Mouse (Mus musculus): ENCODE results near the gene 1700029H14Rik. TPM values are rescaled to one million over a fixed set of nuclear protein-coding genes. Genes with fewer than 3 reads are reported as not detected.

Gene 1700029H14Rik
- total RNA-seq, 2 experiments from 2014 or later = not detected

DNA sequence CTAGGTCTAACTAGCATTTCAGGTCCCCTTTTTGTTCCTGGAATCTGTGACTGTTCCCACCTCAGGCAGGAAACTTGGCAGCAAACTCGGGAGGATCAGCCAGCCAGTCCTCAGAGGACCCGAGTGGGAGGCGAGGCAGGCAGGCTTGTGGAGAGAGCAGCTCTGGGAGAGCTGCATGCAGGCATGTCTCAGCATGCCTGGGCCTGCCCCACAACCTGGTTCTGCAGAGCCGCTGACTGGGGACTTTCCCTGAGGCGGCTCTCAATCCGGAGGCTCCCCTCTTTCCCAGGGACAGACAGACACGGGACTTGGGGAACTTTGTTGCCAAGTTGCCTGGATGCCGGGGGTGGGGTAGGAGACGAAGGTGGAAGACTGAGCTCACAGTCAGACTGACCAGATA, 13.4 kb downstream of the 1700029H14Rik start:
- DNase-seq = peak; percentile 75
- intact Hi-C loops (cut with DNase I; ENCODE audit: low total_unique reads) = no loop called here

DNA sequence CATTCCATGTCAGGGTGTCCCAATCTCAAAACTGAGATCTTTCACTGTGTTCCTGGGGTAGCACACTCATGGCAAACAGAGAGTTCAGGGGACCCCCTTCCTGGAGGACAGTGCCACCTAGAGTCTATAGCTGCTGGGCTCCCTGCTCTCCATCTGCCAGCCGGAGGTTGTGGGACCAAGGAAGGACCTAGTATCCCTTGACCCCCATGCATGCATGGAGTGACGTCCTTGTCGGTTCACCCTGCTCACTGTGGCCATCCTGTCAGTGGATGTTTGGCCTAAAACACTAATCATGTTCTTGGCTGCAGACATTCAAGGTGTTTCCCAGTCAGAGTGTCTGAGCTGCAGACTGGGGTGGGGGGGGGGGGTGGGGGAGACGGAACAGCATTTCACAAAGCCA, 14.0 kb downstream of the 1700029H14Rik start:
- intact Hi-C loops (cut with DNase I; ENCODE audit: low total_unique reads) = no loop called here

GRCm38 (mm10) chr8:13546421-13546820, 15.8 kb downstream of the 1700029H14Rik start:
- DNase-seq = no peak
- intact Hi-C loops (cut with DNase I; ENCODE audit: low total_unique reads) = no loop called here

More for the DNA sequence above, 14.0 kb downstream of the 1700029H14Rik start:
- DNase-seq = peak; percentile 39

DNA sequence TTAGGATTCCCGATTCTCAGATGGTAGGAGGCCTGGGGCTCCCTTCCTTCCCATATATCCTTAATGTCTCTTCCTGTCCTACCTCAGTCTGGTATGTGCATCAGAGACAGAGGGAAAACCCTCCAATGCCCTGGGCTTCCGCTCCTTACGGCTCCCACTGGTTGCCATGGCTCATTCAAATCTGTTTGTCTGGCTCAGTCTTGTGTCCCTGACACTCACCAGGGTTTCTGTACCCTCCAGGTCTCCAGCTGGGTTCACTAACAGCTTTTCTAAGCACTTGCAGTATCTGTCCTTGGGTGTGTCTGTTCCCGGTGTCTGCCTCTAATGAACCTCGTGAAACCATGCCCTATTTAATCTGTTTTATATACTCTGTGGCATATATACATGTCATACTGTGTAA, 20.7 kb downstream of the 1700029H14Rik start:
- intact Hi-C loops (cut with DNase I; ENCODE audit: low total_unique reads) = no loop called here
- no peak for DNase-seq

DNA sequence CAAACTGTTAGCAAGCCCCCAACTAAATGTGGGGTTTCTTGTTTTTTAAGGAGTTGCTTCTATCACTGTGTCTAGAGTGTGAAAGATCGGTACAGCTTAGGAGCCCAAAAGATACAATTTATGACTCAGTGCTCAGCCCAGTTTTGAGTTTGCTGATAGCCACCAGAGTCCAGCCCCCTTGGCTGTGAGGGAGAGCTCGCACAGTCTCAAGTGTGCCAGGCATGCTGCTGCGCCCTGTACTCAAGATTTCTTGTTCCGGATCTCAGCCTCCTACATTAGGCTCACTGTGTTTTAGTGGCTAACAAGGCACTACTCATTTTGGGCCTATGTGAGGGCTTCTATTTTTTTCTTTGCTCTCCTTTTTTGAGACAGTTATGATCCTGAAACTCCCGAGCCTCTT, 22.1 kb downstream of the 1700029H14Rik start:
- intact Hi-C loops (cut with DNase I; ENCODE audit: low total_unique reads) = no loop called here
- DNase-seq = no peak

GRCm38 (mm10) chr8:13538821-13539220, 23.4 kb downstream of the 1700029H14Rik start:
- DNase-seq = peak; percentile 57

DNA sequence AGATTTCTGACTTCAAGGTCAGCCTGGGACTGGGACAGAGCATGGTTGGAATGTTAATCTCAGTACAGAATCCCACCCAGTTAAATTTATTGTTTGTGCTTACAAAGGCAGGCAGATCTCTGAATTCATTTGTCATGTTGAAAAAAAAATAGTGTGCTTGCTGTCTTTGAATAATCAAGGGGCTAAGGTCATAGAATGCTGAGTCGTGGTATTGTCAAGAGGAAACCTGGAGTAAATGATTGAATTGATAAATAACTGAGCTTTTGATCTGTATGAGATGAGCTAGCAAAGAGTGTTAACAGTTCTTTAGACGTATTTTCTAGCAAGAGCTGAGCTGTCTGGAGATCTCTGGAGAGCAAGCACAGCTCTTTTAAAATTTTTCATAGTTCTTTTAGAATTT, 25.2 kb downstream of the 1700029H14Rik start:
- intact Hi-C loops (cut with DNase I; ENCODE audit: low total_unique reads) = no loop called here
- DNase-seq = no peak

More at GRCm38 (mm10) chr8:13538821-13539220, 23.4 kb downstream of the 1700029H14Rik start:
- intact Hi-C loops (cut with DNase I; ENCODE audit: low total_unique reads) = no loop called here

DNA sequence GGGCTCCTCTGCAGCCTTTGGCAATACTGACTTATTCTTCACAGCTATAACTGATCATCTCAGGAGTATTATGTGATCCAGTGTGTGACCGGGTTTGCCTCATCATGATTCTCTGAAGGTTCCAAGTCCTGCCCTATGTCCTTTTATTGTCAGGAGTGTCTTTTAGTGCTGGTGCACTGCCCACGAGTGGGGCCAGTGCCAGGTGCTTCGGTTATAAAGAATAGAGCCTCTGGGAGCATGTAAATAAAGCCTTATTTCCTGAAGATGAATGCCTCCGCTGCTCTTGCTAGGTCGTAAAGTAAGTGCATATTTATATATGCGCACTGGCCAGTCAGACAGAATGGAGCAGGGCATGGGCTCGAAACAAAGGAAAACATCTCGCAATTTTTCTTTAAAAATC, 29.1 kb downstream of the 1700029H14Rik start:
- intact Hi-C loops (cut with DNase I; ENCODE audit: low total_unique reads) = no loop called here
- no peak for DNase-seq

DNA sequence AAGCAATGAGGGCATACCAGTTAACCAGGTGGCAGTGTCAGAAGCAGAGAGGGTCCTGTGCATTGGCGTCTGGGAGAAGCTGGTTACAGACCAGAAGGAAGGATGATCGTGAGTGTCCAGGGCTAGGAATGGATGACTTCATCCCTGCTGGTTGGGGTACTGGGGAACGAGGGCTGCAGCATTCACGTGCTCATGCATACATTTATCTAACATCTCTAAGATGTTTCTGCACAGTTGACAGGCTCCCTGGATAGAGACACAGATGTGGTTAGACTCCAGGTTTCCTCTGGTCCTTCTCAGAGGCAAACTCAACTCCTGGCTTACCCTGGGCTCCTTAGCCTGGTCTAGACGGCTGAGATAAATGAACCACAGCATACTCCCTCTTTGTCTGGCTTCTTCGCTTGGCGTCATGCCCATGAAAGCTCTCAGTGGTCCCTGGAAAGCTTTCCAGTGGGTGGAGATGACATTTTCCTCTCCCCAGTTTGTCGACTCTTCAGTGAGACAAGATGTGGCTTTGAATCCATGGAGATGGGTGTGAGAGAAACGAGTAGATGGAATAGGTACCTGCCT, 30.6 kb downstream of the 1700029H14Rik start:
- intact Hi-C loops (cut with DNase I; ENCODE audit: low total_unique reads) = no loop called here
- no peak for DNase-seq

DNA sequence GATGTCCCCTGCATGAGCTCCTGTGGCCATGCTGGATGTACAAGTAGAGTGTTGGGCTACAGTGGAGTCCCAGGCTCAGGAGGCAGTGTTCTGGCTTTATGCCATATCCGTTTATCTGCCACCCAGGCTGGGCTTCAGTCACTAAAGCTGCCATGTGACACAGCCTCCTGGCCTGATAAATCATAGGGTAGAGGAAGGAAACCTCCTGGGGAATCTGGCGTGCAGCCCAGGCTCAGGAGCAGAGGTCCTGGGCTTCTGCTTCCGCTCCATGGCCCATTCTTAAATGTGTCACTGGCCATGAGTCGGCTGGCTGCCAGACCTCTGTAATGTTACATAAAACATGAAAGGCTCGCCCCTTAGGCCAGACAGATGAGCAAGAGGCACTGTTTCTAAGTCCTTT, 31.3 kb downstream of the 1700029H14Rik start:
- peak; percentile 86 for DNase-seq
- intact Hi-C loops (cut with DNase I; ENCODE audit: low total_unique reads) = no loop called here

GRCm38 (mm10) chr8:13530401-13530800, 31.9 kb downstream of the 1700029H14Rik start:
- intact Hi-C loops (cut with DNase I; ENCODE audit: low total_unique reads) = no loop called here
- no peak for DNase-seq

DNA sequence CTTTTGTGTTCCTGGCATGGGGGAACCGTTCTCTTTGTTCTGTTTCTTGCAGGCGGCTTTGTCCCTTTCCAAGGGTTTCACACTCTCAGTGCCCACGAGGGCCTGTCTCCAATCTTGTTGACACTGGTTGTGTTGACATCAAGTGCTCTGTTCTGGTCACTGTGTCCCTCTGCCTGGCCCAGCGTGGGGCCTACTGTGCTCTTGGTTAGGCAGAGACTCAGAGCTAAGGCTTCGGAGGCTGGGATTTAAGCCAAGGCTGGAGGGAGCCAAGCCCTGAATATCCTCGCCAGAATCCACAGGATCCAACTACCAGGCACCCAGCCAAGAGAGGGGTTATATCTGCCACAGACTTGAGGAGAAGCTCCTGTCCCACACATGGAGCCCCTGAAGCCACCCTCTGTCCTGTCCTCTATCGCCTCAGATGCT, 32.4 kb downstream of the 1700029H14Rik start:
- intact Hi-C loops (cut with DNase I; ENCODE audit: low total_unique reads) = no loop called here
- peak; percentile 77 for DNase-seq

DNA sequence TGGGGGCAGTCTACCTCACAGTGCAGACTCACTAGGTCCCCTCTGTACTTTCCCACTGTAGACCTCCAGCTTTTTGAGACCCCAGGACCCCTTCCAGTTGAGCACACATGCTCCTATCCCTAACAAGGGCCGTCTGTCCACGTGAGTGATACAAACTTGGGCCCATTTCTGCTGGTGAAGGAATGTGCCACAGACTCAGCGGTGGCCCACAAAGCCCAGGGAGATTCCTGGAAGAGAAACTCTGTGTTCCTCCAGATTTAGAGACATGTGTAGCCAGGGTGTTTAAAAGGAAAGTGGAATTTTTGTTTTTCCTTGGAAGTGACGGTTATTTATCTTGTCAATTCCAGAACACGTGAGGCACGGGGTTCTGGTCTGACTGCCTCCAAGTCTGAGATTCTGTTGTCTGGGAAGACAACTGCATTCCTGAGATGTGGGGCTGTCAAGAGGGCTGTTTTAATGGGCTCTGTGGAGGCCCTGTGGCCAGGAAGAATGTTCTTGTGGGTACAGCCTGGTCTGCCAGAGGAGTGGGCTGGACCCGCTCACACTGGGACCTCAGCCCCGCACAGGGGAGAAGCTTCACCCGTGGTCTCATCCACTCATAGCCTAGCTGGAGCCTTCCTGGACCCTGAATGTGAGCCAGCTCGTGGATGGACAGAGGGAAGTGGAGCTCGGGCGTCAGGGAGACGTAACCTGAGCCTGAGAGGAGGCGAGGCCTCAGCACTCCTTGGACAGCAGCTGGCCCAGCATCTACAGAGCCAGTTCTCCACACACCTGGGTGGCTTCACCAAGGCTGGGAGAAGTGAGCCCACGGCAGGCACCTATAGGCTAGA, 33.0 kb downstream of the 1700029H14Rik start:
- intact Hi-C loops (cut with DNase I; ENCODE audit: low total_unique reads) = no loop called here

GRCm38 (mm10) chr8:13521392-13521791, 40.9 kb downstream of the 1700029H14Rik start:
- intact Hi-C loops (cut with DNase I; ENCODE audit: low total_unique reads) = no loop called here
- DNase-seq = no peak

More for the DNA sequence above, 33.0 kb downstream of the 1700029H14Rik start:
- DNase-seq = peak; percentile 31

- intact Hi-C loops (cut with DNase I; ENCODE audit: low total_unique reads) = no loop called here
- DNase-seq = no peak
Observed at GRCm38 (mm10) chr8:13520349-13520748, 41.9 kb downstream of the 1700029H14Rik start.

- intact Hi-C loops (cut with DNase I; ENCODE audit: low total_unique reads) = no loop called here
- DNase-seq = no peak
Observed at GRCm38 (mm10) chr8:13519503-13519902, 42.8 kb downstream of the 1700029H14Rik start.

- intact Hi-C loops (cut with DNase I; ENCODE audit: low total_unique reads) = no loop called here
- DNase-seq = no peak
Observed at GRCm38 (mm10) chr8:13517284-13517781, 44.9 kb downstream of the 1700029H14Rik start.

DNA sequence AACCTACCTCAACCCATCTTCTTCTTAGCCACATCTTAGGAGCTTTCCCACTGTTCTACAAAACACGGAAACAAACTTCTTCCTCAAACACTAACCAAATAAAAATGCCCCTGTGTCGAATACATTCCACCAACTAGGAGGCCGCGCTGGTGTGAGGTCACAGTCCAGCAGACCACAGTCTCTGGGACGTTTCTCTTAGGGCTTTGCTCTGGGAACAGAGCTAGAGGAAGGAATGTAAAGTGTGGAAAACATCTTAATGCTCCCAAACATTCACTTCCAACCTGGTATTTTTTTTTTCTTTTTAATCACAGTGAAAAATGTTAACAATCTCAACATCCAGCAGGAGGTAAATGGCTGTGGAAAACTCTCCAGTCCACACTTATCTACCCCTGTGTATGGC, 45.5 kb downstream of the 1700029H14Rik start:
- intact Hi-C loops (cut with DNase I; ENCODE audit: low total_unique reads) = no loop called here
- DNase-seq = no peak

DNA sequence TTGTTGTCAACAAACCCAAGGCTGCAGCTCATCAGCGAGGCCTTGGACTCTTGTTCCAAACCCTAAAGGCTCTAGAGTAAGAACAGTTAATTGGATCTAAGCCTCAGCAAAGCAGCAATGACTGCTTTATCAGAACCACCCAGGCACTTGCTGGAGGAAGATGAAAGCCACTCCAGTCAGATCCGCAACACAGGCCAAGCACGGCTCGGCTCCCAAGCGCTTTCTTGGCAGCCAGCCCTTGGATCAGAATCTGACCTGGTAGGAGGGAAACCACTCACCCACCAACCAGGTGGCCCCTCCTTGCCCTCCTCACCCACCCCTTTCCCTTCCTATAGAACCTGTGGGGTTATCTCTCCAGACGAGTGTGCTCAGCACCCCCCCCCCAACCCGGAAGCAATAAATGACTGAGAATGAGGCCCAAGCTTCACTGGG, 46.2 kb downstream of the 1700029H14Rik start:
- no peak for DNase-seq
- intact Hi-C loops (cut with DNase I; ENCODE audit: low total_unique reads) = no loop called here

- DNase-seq = no peak
- intact Hi-C loops (cut with DNase I; ENCODE audit: low total_unique reads) = no loop called here
Observed at GRCm38 (mm10) chr8:13513556-13514370, 48.5 kb downstream of the 1700029H14Rik start.

Data from gastrocnemius, postnatal 14 days (tissue).